Mouse (Mus musculus): ENCODE results near the gene Zfp335. TPM values are rescaled to one million over a fixed set of nuclear protein-coding genes. Genes with fewer than 3 reads are reported as not detected.

The Zfp335 gene
- polyA plus RNA-seq, 1 experiment from 2014 or later: 12.1 TPM

DNA sequence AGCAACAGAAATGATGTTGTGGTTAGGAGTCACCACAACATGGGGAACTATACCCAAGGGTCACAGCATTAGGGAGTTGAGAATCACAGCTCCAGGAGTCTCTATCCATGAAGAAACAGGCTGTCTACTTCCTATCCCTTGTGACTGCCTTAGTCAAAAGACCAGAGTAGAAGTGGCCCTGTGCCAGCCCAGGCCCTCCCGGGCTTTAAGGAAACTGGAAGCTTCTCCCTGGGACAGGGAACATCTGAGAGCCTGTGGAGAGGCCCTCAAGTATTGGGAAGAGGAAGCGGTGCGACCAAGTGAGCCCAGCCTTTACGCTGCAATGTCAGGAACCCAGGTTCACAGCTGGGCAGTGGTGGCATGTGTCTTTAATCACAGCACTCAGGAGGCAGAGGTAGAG lies 24.4 kb upstream of the Zfp335 start:
- ATAC-seq (ENCODE audit: insufficient number of reproducible peaks, low FRiP score, low TSS enrichment, low read depth) (no peak), DNase-seq (ENCODE audit: low spot score) (no peak)
- H3K4me1 ChIP-seq (ENCODE audit: control insufficient read depth, insufficient read depth, low read length): peaks cover 15% of the 10 kb centered on the region
- H3K4me3 ChIP-seq (ENCODE audit: low read depth, low read length): no peak overlapping the region
- no peak overlapping the region for H3K4me2 ChIP-seq (ENCODE audit: low read depth, severe bottlenecking)
- H3K27ac ChIP-seq (replicated peaks; ENCODE audit: low read depth, low read length): no peak overlapping the region
- H3K9ac ChIP-seq (ENCODE audit: low read length): no peak overlapping the region
- peaks cover 20% of the 10 kb centered on the region for H3K27me3 ChIP-seq (ENCODE audit: control insufficient read depth, insufficient read depth, low read length)
- no peaks in the 10 kb centered on the region for H3K9me3 ChIP-seq (ENCODE audit: control insufficient read depth, low read length)
- WGBS: 72% methylated on average over 4 of the region's 4 CpGs
- no peaks in the 10 kb centered on the region for H3K36me3 ChIP-seq (ENCODE audit: control insufficient read depth, insufficient read depth, low read length)

DNA sequence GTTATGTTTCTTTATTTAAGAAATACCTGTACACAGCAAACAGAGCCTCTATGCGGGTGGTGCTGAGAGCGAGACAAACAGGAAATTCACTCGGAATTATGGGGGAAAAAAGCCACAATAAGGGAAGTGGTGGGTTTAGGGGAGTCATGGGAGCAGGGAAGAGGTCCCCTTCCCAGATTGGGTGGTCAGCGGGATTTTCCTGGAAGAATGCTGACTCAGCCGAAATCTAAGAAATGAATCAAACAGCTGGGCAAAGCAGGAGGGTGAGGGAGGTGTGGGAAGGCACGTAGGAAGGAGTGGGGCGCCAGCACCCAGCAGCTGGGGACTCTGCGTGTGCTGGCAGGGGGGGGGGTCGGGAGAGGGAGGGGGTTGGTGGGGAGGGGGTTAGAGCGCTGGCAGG lies 22.0 kb upstream of the Zfp335 start:
- Histone ChIP-seq H3K4me1 (ENCODE audit: control insufficient read depth, insufficient read depth, low read length) (peaks cover 2% of the 10 kb centered on the region; the same call in 1 of the 2 replicates), H3K9ac (ENCODE audit: low read length) (no peak overlapping the region), H3K36me3 (ENCODE audit: control insufficient read depth, insufficient read depth, low read length) (no peaks in the 10 kb centered on the region), H3K9me3 (ENCODE audit: control insufficient read depth, low read length) (no peaks in the 10 kb centered on the region), H3K27me3 (ENCODE audit: control insufficient read depth, insufficient read depth, low read length) (0 out of 2 replicates have a peak, but pooled peaks cover 5% of the 10 kb centered on the region), H3K27ac (replicated peaks; ENCODE audit: low read depth, low read length) (no peak overlapping the region), H3K4me2 (ENCODE audit: low read depth, severe bottlenecking) (no peak overlapping the region), H3K4me3 (ENCODE audit: low read depth, low read length) (no peak overlapping the region)
- 56% methylated on average over 10 of the region's 10 CpGs for whole genome bisulfite sequencing
- ATAC-seq (ENCODE audit: insufficient number of reproducible peaks, low FRiP score, low TSS enrichment, low read depth) (no peak), DNase-seq (ENCODE audit: low spot score) (no peak)

DNA sequence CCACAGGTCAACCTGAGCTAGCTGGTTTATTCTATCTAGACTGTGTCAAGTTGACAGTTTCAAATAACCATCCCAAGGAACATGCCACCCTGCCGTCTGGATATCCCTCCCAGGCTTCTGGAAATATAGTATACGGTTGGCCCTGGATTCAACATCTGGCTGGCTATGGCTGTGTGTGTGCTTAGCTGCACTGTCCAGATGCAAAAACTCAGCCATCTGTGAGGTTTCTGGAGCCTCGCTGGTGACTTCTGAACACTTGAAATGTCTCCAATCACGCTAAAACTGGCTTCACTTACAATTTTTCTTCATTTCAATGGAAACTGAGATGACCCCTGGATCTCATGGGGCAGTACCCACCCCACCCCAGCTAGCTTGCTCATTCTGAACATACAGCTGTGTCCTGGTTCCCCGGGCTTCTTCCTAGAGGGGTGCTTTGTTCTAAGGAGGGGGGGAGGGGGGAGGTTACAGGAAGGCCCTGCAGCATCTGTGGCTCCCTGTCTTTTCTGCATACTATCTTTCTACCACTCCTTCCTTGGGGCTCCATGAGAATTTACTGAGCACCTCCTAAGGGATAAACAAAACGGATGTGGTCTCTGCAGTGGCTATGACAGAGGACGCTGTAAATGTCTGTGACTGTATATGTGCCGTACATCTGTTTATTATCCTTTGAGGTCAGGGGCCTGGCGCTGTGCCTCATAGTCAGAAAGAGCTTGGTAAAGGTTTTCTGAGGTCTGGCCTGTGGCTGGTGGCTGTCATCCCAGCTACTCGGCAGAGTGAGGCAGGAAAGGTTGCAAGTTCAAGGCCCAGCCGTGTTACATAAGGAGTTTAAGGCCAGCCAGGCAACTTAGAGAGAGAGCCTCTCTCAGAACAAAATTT lies 19.4 kb upstream of the Zfp335 start:
- Histone ChIP-seq H3K36me3 (ENCODE audit: control insufficient read depth, insufficient read depth, low read length) (no peaks in the 10 kb centered on the region), H3K27ac (replicated peaks; ENCODE audit: low read depth, low read length) (no peak overlapping the region), H3K27me3 (ENCODE audit: control insufficient read depth, insufficient read depth, low read length) (no peaks in the 10 kb centered on the region), H3K9ac (ENCODE audit: low read length) (no peak overlapping the region), H3K9me3 (ENCODE audit: control insufficient read depth, low read length) (no peaks in the 10 kb centered on the region), H3K4me1 (ENCODE audit: control insufficient read depth, insufficient read depth, low read length) (no peaks in the 10 kb centered on the region), H3K4me2 (ENCODE audit: low read depth, severe bottlenecking) (no peak overlapping the region), H3K4me3 (ENCODE audit: low read depth, low read length) (no peak overlapping the region)
- ATAC-seq (ENCODE audit: insufficient number of reproducible peaks, low FRiP score, low TSS enrichment, low read depth) (no peak), DNase-seq (ENCODE audit: low spot score) (no peak)
- 56% methylated on average over 11 of the region's 11 CpGs for WGBS

DNA sequence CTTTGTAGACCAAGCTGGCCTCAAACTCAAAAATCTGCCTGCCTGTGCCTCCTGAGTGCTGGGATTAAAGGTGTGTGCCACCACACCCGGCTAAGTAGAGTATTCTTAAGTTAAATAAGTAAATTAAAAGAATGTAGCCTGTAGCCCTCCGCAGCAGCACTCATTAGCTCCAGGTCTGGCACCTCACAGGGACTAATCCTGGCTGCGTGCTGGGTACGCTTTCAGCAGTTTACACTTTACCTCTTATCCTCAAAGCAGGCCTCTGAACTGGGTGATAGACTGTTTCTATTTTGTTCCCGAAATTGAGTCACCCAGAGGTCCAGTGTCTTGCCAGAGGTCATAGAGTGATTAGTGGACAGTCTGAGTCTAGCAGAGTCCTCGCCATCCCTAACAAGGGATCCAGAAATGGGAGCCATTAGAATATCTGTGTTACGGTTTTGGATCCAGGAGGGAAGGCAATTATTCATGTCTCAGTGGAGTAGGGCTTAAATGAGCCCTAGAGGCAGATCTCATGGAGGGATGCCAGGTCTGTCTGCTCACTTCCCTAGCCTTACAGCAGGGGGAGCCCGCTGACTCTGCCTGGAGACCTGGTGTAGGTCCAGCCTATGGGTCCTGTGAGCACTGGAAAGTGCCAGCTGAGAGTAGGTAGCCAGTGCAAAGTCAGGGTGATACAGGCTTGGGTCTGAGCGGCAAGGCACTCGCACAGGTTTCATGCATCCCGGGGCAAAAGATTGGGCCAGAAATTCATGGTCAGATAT lies 12.7 kb upstream of the Zfp335 start:
- no peaks in the 10 kb centered on the region for H3K9me3 ChIP-seq (ENCODE audit: control insufficient read depth, low read length)
- H3K4me1 ChIP-seq (ENCODE audit: control insufficient read depth, insufficient read depth, low read length): no peaks in the 10 kb centered on the region
- ATAC-seq (ENCODE audit: insufficient number of reproducible peaks, low FRiP score, low TSS enrichment, low read depth): no peak
- H3K4me3 ChIP-seq (ENCODE audit: low read depth, low read length): no peak overlapping the region
- 37% methylated on average over 11 of the region's 11 CpGs for WGBS
- H3K9ac ChIP-seq (ENCODE audit: low read length): no peak overlapping the region
- no peak overlapping the region for H3K4me2 ChIP-seq (ENCODE audit: low read depth, severe bottlenecking)
- no peaks in the 10 kb centered on the region for H3K27me3 ChIP-seq (ENCODE audit: control insufficient read depth, insufficient read depth, low read length)
- H3K36me3 ChIP-seq (ENCODE audit: control insufficient read depth, insufficient read depth, low read length): no peaks in the 10 kb centered on the region
- DNase-seq (ENCODE audit: low spot score): peak; percentile 85
- no peak overlapping the region for H3K27ac ChIP-seq (replicated peaks; ENCODE audit: low read depth, low read length)

DNA sequence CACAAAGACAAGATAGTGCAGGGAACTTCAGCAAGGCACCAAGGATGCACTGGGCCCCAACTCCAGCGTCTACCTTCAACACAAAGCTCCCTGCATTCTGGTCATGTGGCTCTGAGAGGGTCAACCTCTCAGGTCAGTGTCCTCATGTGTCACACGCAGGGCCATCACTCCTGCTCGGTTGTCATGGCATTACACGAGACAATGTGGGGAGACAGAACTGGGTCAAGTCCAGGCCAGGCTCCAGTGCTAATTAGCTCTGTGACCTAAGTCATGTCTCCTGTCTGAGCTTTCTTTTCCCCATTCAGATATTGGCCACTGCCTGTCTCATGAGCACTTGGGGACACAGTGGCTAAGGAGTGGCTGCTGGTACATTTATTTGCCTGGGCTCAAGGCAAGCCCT lies 11.7 kb upstream of the Zfp335 start:
- Histone ChIP-seq H3K27ac (replicated peaks; ENCODE audit: low read depth, low read length) (no peak overlapping the region), H3K36me3 (ENCODE audit: control insufficient read depth, insufficient read depth, low read length) (no peaks in the 10 kb centered on the region), H3K9ac (ENCODE audit: low read length) (no peak overlapping the region), H3K27me3 (ENCODE audit: control insufficient read depth, insufficient read depth, low read length) (no peaks in the 10 kb centered on the region), H3K9me3 (ENCODE audit: control insufficient read depth, low read length) (no peaks in the 10 kb centered on the region), H3K4me2 (ENCODE audit: low read depth, severe bottlenecking) (no peak overlapping the region), H3K4me1 (ENCODE audit: control insufficient read depth, insufficient read depth, low read length) (no peaks in the 10 kb centered on the region), H3K4me3 (ENCODE audit: low read depth, low read length) (no peak overlapping the region)
- DNase-seq (ENCODE audit: low spot score): no peak
- 70% methylated on average over 4 of the region's 4 CpGs for WGBS
- ATAC-seq (ENCODE audit: insufficient number of reproducible peaks, low FRiP score, low TSS enrichment, low read depth): no peak

DNA sequence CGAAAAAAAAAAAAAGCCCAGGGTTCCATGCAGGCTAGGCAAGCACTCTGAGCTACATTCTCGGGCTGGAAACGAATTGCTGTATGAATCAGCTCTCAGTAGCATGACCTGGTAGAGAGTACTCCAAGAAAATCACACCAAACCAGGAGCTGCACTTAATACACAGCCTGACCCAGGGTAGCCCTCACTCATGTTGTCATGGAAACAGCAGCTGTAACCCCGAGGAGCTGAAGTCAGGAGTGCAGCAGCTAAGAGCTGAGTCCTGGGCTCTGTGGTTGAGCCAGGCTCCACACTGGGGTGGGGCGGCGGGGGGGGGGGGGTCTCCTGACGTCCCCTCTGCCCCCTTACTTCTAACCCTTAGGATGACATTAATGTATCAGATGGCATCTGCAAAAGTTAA lies 10.4 kb upstream of the Zfp335 start:
- ATAC-seq (ENCODE audit: insufficient number of reproducible peaks, low FRiP score, low TSS enrichment, low read depth) (no peak), DNase-seq (ENCODE audit: low spot score) (no peak)
- Histone ChIP-seq H3K4me1 (ENCODE audit: control insufficient read depth, insufficient read depth, low read length) (no peaks in the 10 kb centered on the region), H3K9me3 (ENCODE audit: control insufficient read depth, low read length) (no peaks in the 10 kb centered on the region), H3K4me3 (ENCODE audit: low read depth, low read length) (no peak overlapping the region), H3K27ac (replicated peaks; ENCODE audit: low read depth, low read length) (no peak overlapping the region), H3K27me3 (ENCODE audit: control insufficient read depth, insufficient read depth, low read length) (no peaks in the 10 kb centered on the region), H3K36me3 (ENCODE audit: control insufficient read depth, insufficient read depth, low read length) (no peaks in the 10 kb centered on the region), H3K9ac (ENCODE audit: low read length) (no peak overlapping the region), H3K4me2 (ENCODE audit: low read depth, severe bottlenecking) (no peak overlapping the region)
- WGBS: 59% methylated on average over 7 of the region's 7 CpGs

DNA sequence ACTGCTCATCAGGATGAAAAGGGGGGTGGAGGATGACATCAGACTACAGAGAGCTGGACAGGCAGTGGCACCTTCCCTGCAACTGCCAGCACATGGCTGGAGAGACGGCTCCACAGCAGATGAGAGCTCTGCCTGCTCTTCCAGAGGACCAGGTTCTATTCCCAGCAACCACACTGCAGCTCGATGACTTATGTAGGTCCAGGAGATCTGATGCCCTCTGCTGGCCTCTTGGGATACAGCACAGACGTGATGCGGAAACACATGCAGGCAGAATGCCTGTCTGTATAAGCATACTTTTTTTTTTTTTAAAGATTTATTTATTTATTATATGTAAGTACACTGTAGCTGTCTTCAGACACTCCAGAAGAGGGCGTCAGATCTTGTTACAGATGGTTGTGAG lies 6.8 kb upstream of the Zfp335 start:
- WGBS: 74% methylated on average over 4 of the region's 5 CpGs
- no peaks in the 10 kb centered on the region for H3K9me3 ChIP-seq (ENCODE audit: control insufficient read depth, low read length)
- no peak overlapping the region for H3K9ac ChIP-seq (ENCODE audit: low read length)
- H3K4me3 ChIP-seq (ENCODE audit: low read depth, low read length): no peak overlapping the region
- no peak overlapping the region for H3K4me2 ChIP-seq (ENCODE audit: low read depth, severe bottlenecking)
- no peak overlapping the region for H3K27ac ChIP-seq (replicated peaks; ENCODE audit: low read depth, low read length)
- no peak for ATAC-seq (ENCODE audit: insufficient number of reproducible peaks, low FRiP score, low TSS enrichment, low read depth)
- no peaks in the 10 kb centered on the region for H3K4me1 ChIP-seq (ENCODE audit: control insufficient read depth, insufficient read depth, low read length)
- peak; percentile 61 for DNase-seq (ENCODE audit: low spot score)
- no peaks in the 10 kb centered on the region for H3K36me3 ChIP-seq (ENCODE audit: control insufficient read depth, insufficient read depth, low read length)
- H3K27me3 ChIP-seq (ENCODE audit: control insufficient read depth, insufficient read depth, low read length): no peaks in the 10 kb centered on the region

DNA sequence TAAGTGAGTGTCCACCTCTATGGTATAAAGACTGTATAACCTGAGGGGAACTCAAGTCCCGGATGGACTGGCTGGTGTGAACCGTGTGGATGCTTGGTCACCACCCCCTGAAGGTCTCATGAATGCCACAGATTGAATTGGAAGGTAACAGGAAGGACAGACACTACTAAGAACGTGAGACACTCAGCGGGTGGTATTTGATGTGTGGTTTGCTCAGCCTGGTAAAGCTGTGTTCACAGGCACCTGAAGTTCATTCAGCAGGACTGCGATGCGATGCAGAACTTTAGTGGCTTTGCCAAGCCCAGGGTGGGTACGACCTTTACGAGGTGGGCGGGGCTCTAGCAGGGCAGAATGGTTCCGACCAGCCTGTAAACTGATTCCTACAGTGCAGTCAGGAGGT lies 5.8 kb upstream of the Zfp335 start:
- H3K27ac ChIP-seq (replicated peaks; ENCODE audit: low read depth, low read length): no peak overlapping the region
- no peak for ATAC-seq (ENCODE audit: insufficient number of reproducible peaks, low FRiP score, low TSS enrichment, low read depth)
- WGBS: 35% methylated on average over 10 of the region's 10 CpGs

More for the DNA sequence above, 5.8 kb upstream of the Zfp335 start:
- no peaks in the 10 kb centered on the region for H3K27me3 ChIP-seq (ENCODE audit: control insufficient read depth, insufficient read depth, low read length)
- no peak overlapping the region for H3K9ac ChIP-seq (ENCODE audit: low read length)
- no peaks in the 10 kb centered on the region for H3K9me3 ChIP-seq (ENCODE audit: control insufficient read depth, low read length)
- DNase-seq (ENCODE audit: low spot score): no peak
- H3K4me1 ChIP-seq (ENCODE audit: control insufficient read depth, insufficient read depth, low read length): 0 out of 2 replicates have a peak, but pooled peaks cover under 1% of the 10 kb centered on the region
- no peak overlapping the region for H3K4me3 ChIP-seq (ENCODE audit: low read depth, low read length)
- H3K36me3 ChIP-seq (ENCODE audit: control insufficient read depth, insufficient read depth, low read length): no peaks in the 10 kb centered on the region
- H3K4me2 ChIP-seq (ENCODE audit: low read depth, severe bottlenecking): no peak overlapping the region
